Comparison of ENCODE assay signal across 9 mouse cellular contexts in the genomic region with DNA sequence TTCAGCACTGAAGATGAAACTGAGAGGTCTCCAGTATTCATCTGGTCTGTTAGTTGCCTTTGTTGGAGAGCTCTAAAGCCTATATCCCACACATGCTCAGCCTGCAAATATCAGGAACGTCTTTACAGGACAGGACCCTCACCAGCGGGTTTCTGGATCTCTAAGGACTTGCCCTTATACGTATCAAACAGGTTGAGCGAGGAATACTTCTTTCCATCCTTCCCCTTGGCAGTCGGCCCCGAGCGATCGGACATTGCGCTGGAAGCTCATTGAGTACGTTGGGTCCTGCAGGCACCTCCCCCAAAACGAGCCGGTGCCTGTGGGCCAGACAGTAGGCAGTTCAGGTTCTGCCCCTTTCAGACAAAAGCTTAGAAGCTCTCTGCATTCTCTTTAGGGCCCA. TPM values are rescaled to one million over a fixed set of nuclear protein-coding genes. Genes with fewer than 3 reads are reported as not detected.
DNase-seq lines count a peak whose midpoint lies in the region; ATAC-seq and TF ChIP-seq lines count a peak whose summit lies in the region.
"Had no signal": no experiment of that assay in that cellular context is flagged by ENCODE, and none has a peak within 500 bp of the region (broad histone marks: within the 10 kb centered on the region; RNA-seq: fewer than 3 reads in every experiment).

No protein-coding gene starts in this region.

- 25% methylated on average over 12 of the region's 12 CpGs for WGBS in embryonic facial prominence, embryonic 14.5 days
- WGBS in hindbrain, postnatal 0 days, result 26% methylated on average over 12 of the region's 12 CpGs
- 55% methylated on average over 12 of the region's 12 CpGs for WGBS in liver, embryonic 15.5 days (ENCODE audit: insufficient replicate concordance)
- 10% methylated on average over 12 of the region's 12 CpGs for WGBS in small intestine, adult 2 months

- intact Hi-C loops in gastrocnemius, postnatal 14 days (cut with DNase I; ENCODE audit: low total_unique reads), result no loop called here

- no peaks in the 10 kb centered on the region for H3K9me3 ChIP-seq in embryonic facial prominence, embryonic 14.5 days (ENCODE audit: control insufficient read depth, low read length)
- H3K9me3 ChIP-seq in hindbrain, postnatal 0 days (ENCODE audit: low read length), result no peaks in the 10 kb centered on the region
- no peaks in the 10 kb centered on the region for H3K9me3 ChIP-seq in liver, embryonic 15.5 days (replicated peaks)

- H3K27ac ChIP-seq in embryonic facial prominence, embryonic 14.5 days (replicated peaks; ENCODE audit: low read depth, low read length), result no peak overlapping the region
- H3K27ac ChIP-seq in hindbrain, postnatal 0 days, result peak overlapping the region; percentile 99; the same call in 1 of the 2 replicates
- peak overlapping the region; percentile 35; the same call in 1 of the 2 replicates for H3K27ac ChIP-seq in liver, embryonic 15.5 days (replicated peaks)
- H3K27ac ChIP-seq in small intestine, adult 2 months (ENCODE audit: insufficient read depth, low read depth, low read length), result no peak overlapping the region

- H3K4me2 ChIP-seq in embryonic facial prominence, embryonic 14.5 days (ENCODE audit: low read depth, low read length), result peak overlapping the region; percentile 84
- peak overlapping the region; percentile 63 for H3K4me2 ChIP-seq in hindbrain, postnatal 0 days (ENCODE audit: low read depth, low read length)
- H3K4me2 ChIP-seq in liver, embryonic 15.5 days, result peak overlapping the region; percentile 79

- DNase-seq in cerebellum, adult 8-10 months, result peak; percentile 41
- no peak for DNase-seq in cerebellum, postnatal 4 days (ENCODE audit: low spot score in 2 of 2)
- DNase-seq in embryonic facial prominence, embryonic 14.5 days (ENCODE audit: low spot score), result no peak
- no peak for DNase-seq in hindbrain, postnatal 0 days (ENCODE audit: low spot score)
- no peak for DNase-seq in gastrocnemius, postnatal 14 days
- no peak for DNase-seq in left cerebral cortex, adult 9 months (ENCODE audit: low spot score in 2 of 2)

- ATAC-seq in embryonic facial prominence, embryonic 14.5 days (ENCODE audit: low read depth), result no peak
- no peak for ATAC-seq in hindbrain, postnatal 0 days
- no peak for ATAC-seq in liver, embryonic 15.5 days (ENCODE audit: insufficient read depth)

- peak overlapping the region; percentile 99 for H3K9ac ChIP-seq in embryonic facial prominence, embryonic 14.5 days (ENCODE audit: low read depth, low read length)
- peak overlapping the region; percentile 100 for H3K9ac ChIP-seq in hindbrain, postnatal 0 days (replicated peaks; ENCODE audit: low read length)
- H3K9ac ChIP-seq in liver, embryonic 15.5 days, result peak overlapping the region; percentile 100

- H3K27me3 ChIP-seq in embryonic facial prominence, embryonic 14.5 days (replicated peaks; ENCODE audit: control insufficient read depth, insufficient read depth, low read length), result no peaks in the 10 kb centered on the region
- no peaks in the 10 kb centered on the region for H3K27me3 ChIP-seq in hindbrain, postnatal 0 days (ENCODE audit: insufficient read depth, low read length)
- no peaks in the 10 kb centered on the region for H3K27me3 ChIP-seq in liver, embryonic 15.5 days
- no peaks in the 10 kb centered on the region for H3K27me3 ChIP-seq in small intestine, adult 2 months (ENCODE audit: control insufficient read depth, insufficient read depth, low read length)

- no peak for TF ChIP-seq POLR2A in small intestine, adult 2 months (IDR thresholded peaks at IDR 0.05; ENCODE audit: low read depth, low read length)

- peaks cover 21% of the 10 kb centered on the region for H3K4me1 ChIP-seq in embryonic facial prominence, embryonic 14.5 days (ENCODE audit: control insufficient read depth, insufficient read depth, low read length)
- H3K4me1 ChIP-seq in hindbrain, postnatal 0 days (ENCODE audit: insufficient read depth, low read length), result peaks cover 11% of the 10 kb centered on the region; the same call in 1 of the 2 replicates
- peaks cover 38% of the 10 kb centered on the region for H3K4me1 ChIP-seq in liver, embryonic 15.5 days (replicated peaks)
- peaks cover 10% of the 10 kb centered on the region; the same call in 1 of the 2 replicates for H3K4me1 ChIP-seq in small intestine, adult 2 months (ENCODE audit: control insufficient read depth, insufficient read depth, insufficient read length, low read length)

- peak overlapping the region; percentile 93 for H3K4me3 ChIP-seq in embryonic facial prominence, embryonic 14.5 days (ENCODE audit: low read depth, low read length)
- peak overlapping the region; percentile 100 for H3K4me3 ChIP-seq in hindbrain, postnatal 0 days (ENCODE audit: low read length)
- H3K4me3 ChIP-seq in liver, embryonic 15.5 days (replicated peaks), result peak overlapping the region; percentile 100
- peak overlapping the region; percentile 35 for H3K4me3 ChIP-seq in small intestine, adult 2 months (ENCODE audit: low read depth, low read length)

- peaks cover 46% of the 10 kb centered on the region for H3K36me3 ChIP-seq in embryonic facial prominence, embryonic 14.5 days (ENCODE audit: control insufficient read depth, insufficient read depth, low read length)
- H3K36me3 ChIP-seq in hindbrain, postnatal 0 days (ENCODE audit: insufficient read depth, low read length), result peaks cover 44% of the 10 kb centered on the region
- H3K36me3 ChIP-seq in liver, embryonic 15.5 days (replicated peaks), result peaks cover 52% of the 10 kb centered on the region
- H3K36me3 ChIP-seq in small intestine, adult 2 months (ENCODE audit: control insufficient read depth, insufficient read depth, low read length), result peaks cover 44% of the 10 kb centered on the region

- no peak for TF ChIP-seq CTCF in hindbrain, postnatal 0 days (IDR thresholded peaks at IDR 0.05; ENCODE audit: low read depth)
- TF ChIP-seq CTCF in small intestine, adult 2 months (IDR thresholded peaks at IDR 0.05; ENCODE audit: extremely low read depth, insufficient read length, insufficient replicate concordance, low read depth, low read length), result no peak

RNA-seq across cellular contexts. Expression of a gene that starts 2.0 kb away (rescaled TPM):
- polyA plus RNA-seq in embryonic facial prominence, embryonic 14.5 days (2014; fragmentation: Nextera tagmentation; extraction: Ambion mirVana), result 151 and 172 TPM in 2 replicates
- total RNA-seq in hindbrain, postnatal 0 days (2014; rRNA removed), result 218 and 223 TPM in 2 replicates
- 92.6 and 99.2 TPM in 2 replicates for polyA plus RNA-seq in hindbrain, postnatal 0 days (2015; fragmentation: Nextera tagmentation; extraction: Ambion mirVana)
- 46.9 and 52.2 TPM in 2 replicates for polyA plus RNA-seq in liver, embryonic 15.5 days (2015; fragmentation: Nextera tagmentation; extraction: Ambion mirVana)
- polyA plus RNA-seq in small intestine, adult 2 months (2012; rRNA removed), result 177 and 352 TPM in 2 replicates
- total RNA-seq in gastrocnemius, postnatal 14 days (2021), result 100 to 1,000 TPM; 102 to 118 TPM

RNA-seq across cellular contexts. Expression of a gene that starts 13.1 kb away (rescaled TPM):
- polyA plus RNA-seq in embryonic facial prominence, embryonic 14.5 days (2014; fragmentation: Nextera tagmentation; extraction: Ambion mirVana), result 16.5 and 17.7 TPM in 2 replicates
- 0.21 and 2.4 TPM in 2 replicates for total RNA-seq in hindbrain, postnatal 0 days (2014; rRNA removed)
- 9.5 and 10.9 TPM in 2 replicates for polyA plus RNA-seq in hindbrain, postnatal 0 days (2015; fragmentation: Nextera tagmentation; extraction: Ambion mirVana)
- polyA plus RNA-seq in liver, embryonic 15.5 days (2015; fragmentation: Nextera tagmentation; extraction: Ambion mirVana), result 20.5 and 22.2 TPM in 2 replicates
- 0.36 and 1.6 TPM in 2 replicates for polyA plus RNA-seq in small intestine, adult 2 months (2012; rRNA removed)
- total RNA-seq in gastrocnemius, postnatal 14 days (2021), result under 1 TPM; 0.71 to 0.90 TPM

RNA-seq across cellular contexts. Expression of a gene that starts 25.5 kb away (rescaled TPM):
- 22.2 and 26.9 TPM in 2 replicates for polyA plus RNA-seq in embryonic facial prominence, embryonic 14.5 days (2014; fragmentation: Nextera tagmentation; extraction: Ambion mirVana)
- 10.8 and 25.0 TPM in 2 replicates for total RNA-seq in hindbrain, postnatal 0 days (2014; rRNA removed)
- polyA plus RNA-seq in hindbrain, postnatal 0 days (2015; fragmentation: Nextera tagmentation; extraction: Ambion mirVana), result 8.0 and 8.7 TPM in 2 replicates
- 40.1 and 40.2 TPM in 2 replicates for polyA plus RNA-seq in liver, embryonic 15.5 days (2015; fragmentation: Nextera tagmentation; extraction: Ambion mirVana)
- polyA plus RNA-seq in small intestine, adult 2 months (2012; rRNA removed), result 11.5 and 18.8 TPM in 2 replicates
- 1 to 10 TPM; 1.5 to 2.8 TPM for total RNA-seq in gastrocnemius, postnatal 14 days (2021)

RNA-seq across cellular contexts. Expression of a gene that starts 27.8 kb away (rescaled TPM):
- 72.2 and 77.3 TPM in 2 replicates for polyA plus RNA-seq in embryonic facial prominence, embryonic 14.5 days (2014; fragmentation: Nextera tagmentation; extraction: Ambion mirVana)
- 320 and 368 TPM in 2 replicates for total RNA-seq in hindbrain, postnatal 0 days (2014; rRNA removed)
- polyA plus RNA-seq in hindbrain, postnatal 0 days (2015; fragmentation: Nextera tagmentation; extraction: Ambion mirVana), result 50.0 and 55.8 TPM in 2 replicates
- 19.3 and 20.0 TPM in 2 replicates for polyA plus RNA-seq in liver, embryonic 15.5 days (2015; fragmentation: Nextera tagmentation; extraction: Ambion mirVana)
- 93.6 and 184 TPM in 2 replicates for polyA plus RNA-seq in small intestine, adult 2 months (2012; rRNA removed)
- 100 to 1,000 TPM; 193 to 200 TPM for total RNA-seq in gastrocnemius, postnatal 14 days (2021)

RNA-seq across cellular contexts. Expression of a gene that starts 30.9 kb away (rescaled TPM):
- polyA plus RNA-seq in embryonic facial prominence, embryonic 14.5 days (2014; fragmentation: Nextera tagmentation; extraction: Ambion mirVana), result 0.28 TPM in 1 of 2 replicates, not detected in the other
- total RNA-seq in hindbrain, postnatal 0 days (2014; rRNA removed), result 0.37 TPM in 1 of 2 replicates, not detected in the other
- 0.35 TPM in 1 of 2 replicates, not detected in the other for polyA plus RNA-seq in hindbrain, postnatal 0 days (2015; fragmentation: Nextera tagmentation; extraction: Ambion mirVana)
- 853 and 907 TPM in 2 replicates for polyA plus RNA-seq in liver, embryonic 15.5 days (2015; fragmentation: Nextera tagmentation; extraction: Ambion mirVana)
- polyA plus RNA-seq in small intestine, adult 2 months (2012; rRNA removed), result 0.15 and 0.25 TPM in 2 replicates
- total RNA-seq in gastrocnemius, postnatal 14 days (2021), result not detected
- total RNA-seq: heart, postnatal 14 days had no signal

Comparison
In these comparisons a context has a peak if more than half of its experiments do, and no peak if none do; other contexts are left out.
1. H3K27ac ChIP-seq: peak in hindbrain, postnatal 0 days (single experiment) and liver, embryonic 15.5 days (single experiment); none in embryonic facial prominence, embryonic 14.5 days (single experiment) and small intestine, adult 2 months (single experiment).
2. H3K4me3 ChIP-seq: peak in every context shown above with its lines; median percentile 100 in hindbrain, postnatal 0 days; 100 in liver, embryonic 15.5 days; 93 in embryonic facial prominence, embryonic 14.5 days; 35 in small intestine, adult 2 months.
3. Peak in every context shown above with its lines, with median percentiles within 50 percentile points of each other: H3K4me2 ChIP-seq and H3K9ac ChIP-seq.